Mouse (Mus musculus) stomach, postnatal 0 days (tissue): Measurements from ENCODE around the gene Zfhx3. TPM values are rescaled to one million over a fixed set of nuclear protein-coding genes. Genes with fewer than 3 reads are reported as not detected.

Source experiments
- ATAC-seq: fragments of 200-750 bp; cut with Nextera tagmentation; 2 replicates; pipeline ENCODE4 v1.8.0; 2017; ENCODE audit not compliant: low FRiP score, low TSS enrichment
- DNase-seq: peaks from one replicate; pipeline ENCODE4 v3.0.0-alpha.2; 2016; ENCODE audit warnings: low spot score
- H3K27ac ChIP-seq: fragments of 300-500 bp; sonication (generic); replicated peaks from 2 replicates; pipeline ENCODE4 v1.5.1; 2014; ENCODE audit warnings: mild to moderate bottlenecking, control low read depth
- H3K27me3 ChIP-seq: fragments of 300-500 bp; sonication (generic); 2 replicates; pipeline ENCODE4 v1.6.1; 2014; ENCODE audit warnings: low read length; ENCODE audit not compliant: control insufficient read depth, insufficient read depth
- H3K36me3 ChIP-seq: fragments of 300-500 bp; sonication (generic); 2 replicates; pipeline ENCODE4 v1.6.1; 2014; ENCODE audit warnings: low read length, mixed read lengths; ENCODE audit not compliant: control insufficient read depth, insufficient read depth
- H3K4me1 ChIP-seq: fragments of 300-500 bp; sonication (generic); replicated peaks from 2 replicates; pipeline ENCODE4 v1.6.1; 2014; ENCODE audit warnings: antibody characterized with exemption; ENCODE audit not compliant: control insufficient read depth, insufficient read depth
- H3K4me2 ChIP-seq: fragments of 300-500 bp; sonication (generic); replicated peaks from 2 replicates; pipeline ENCODE4 v1.6.1; 2014; ENCODE audit warnings: low read depth, mild to moderate bottlenecking, control low read depth, moderate library complexity
- H3K4me3 ChIP-seq: fragments of 300-500 bp; sonication (generic); 2 replicates; pipeline ENCODE4 v1.5.1; 2014; ENCODE audit warnings: low read depth, low read length, control low read depth
- H3K9ac ChIP-seq: fragments of 300-500 bp; sonication (generic); 2 replicates; pipeline ENCODE4 v1.6.1; 2014; ENCODE audit warnings: mild to moderate bottlenecking, low read length, control low read depth, mixed read lengths
- H3K9me3 ChIP-seq: fragments of 300-500 bp; sonication (generic); 2 replicates; pipeline ENCODE4 v1.6.1; 2016; ENCODE audit warnings: low read length; ENCODE audit not compliant: control insufficient read depth
- CTCF ChIP-seq: IDR thresholded peaks from 2 replicates; pipeline ENCODE4 v1.5.1; 2016; ENCODE audit warnings: antibody characterized with exemption, low read depth, mild to moderate bottlenecking, moderate library complexity
- EP300 ChIP-seq: optimal IDR thresholded peaks from 2 replicates; pipeline ENCODE3; 2016; ENCODE audit warnings: antibody characterized with exemption
- WGBS: fragments of 180-500 bp; shearing (Covaris S2); extraction: QIAGEN DNeasy Blood & Tissue Kit; methylation state at CpG from one replicate; pipeline ENCODE4 v1.1.7; 2014; 5-methylcytosine and 5-hydroxymethylcytosine counted together
- polyA plus RNA-seq: library from polyadenylated mRNA; unstranded; fragments of >200 nt; fragmentation: Nextera tagmentation; extraction: Ambion mirVana; gene quantifications from 2 replicates; pipeline ENCODE4 v1.2.1, GENCODE M21; 2015

Zfhx3 gene
- polyA plus RNA-seq, 1 experiment from 2014 or later: 4.6 TPM

GRCm38 (mm10) chr8:108724818-108725506, 782.5 kb downstream of the Zfhx3 start:
- Histone ChIP-seq H3K9ac (no peak overlapping the region), H3K27me3 (no peaks in the 10 kb centered on the region), H3K9me3 (no peaks in the 10 kb centered on the region), H3K27ac (0 out of 2 replicates have a peak overlapping the region, but pooled peaks have one; percentile 30), H3K36me3 (no peaks in the 10 kb centered on the region), H3K4me1 (peaks cover 12% of the 10 kb centered on the region), H3K4me2 (no peak overlapping the region), H3K4me3 (no peak overlapping the region)
- WGBS: 37% methylated on average over 11 of the region's 11 CpGs
- ATAC-seq: no peak; the same call in 1 of the 2 replicates
- TF ChIP-seq EP300 (no peak), CTCF (no peak)
- peak; percentile 46 for DNase-seq

- 73% methylated on average over 10 of the region's 10 CpGs for WGBS
Measured at GRCm38 (mm10) chr8:108725631-108726030, 783.2 kb downstream of the Zfhx3 start.

GRCm38 (mm10) chr8:108726541-108727241, 784.2 kb downstream of the Zfhx3 start:
- no peak overlapping the region for H3K4me3 ChIP-seq
- peaks cover 21% of the 10 kb centered on the region for H3K4me1 ChIP-seq
- H3K27ac ChIP-seq: peak overlapping the region; percentile 74
- no peaks in the 10 kb centered on the region for H3K27me3 ChIP-seq
- no peak for TF ChIP-seq EP300
- peak overlapping the region; percentile 4; the same call in 1 of the 2 replicates for H3K9ac ChIP-seq
- no peaks in the 10 kb centered on the region for H3K9me3 ChIP-seq
- DNase-seq: no peak
- peak overlapping the region; percentile 39 for H3K4me2 ChIP-seq
- no peaks in the 10 kb centered on the region for H3K36me3 ChIP-seq
- WGBS: 24% methylated on average over 12 of the region's 12 CpGs
- ATAC-seq: no peak

More at GRCm38 (mm10) chr8:108725631-108726030, 783.2 kb downstream of the Zfhx3 start:
- Histone ChIP-seq H3K4me1 (peaks cover 18% of the 10 kb centered on the region), H3K27ac (no peak overlapping the region), H3K27me3 (no peaks in the 10 kb centered on the region), H3K36me3 (no peaks in the 10 kb centered on the region), H3K9me3 (no peaks in the 10 kb centered on the region), H3K4me2 (no peak overlapping the region), H3K9ac (no peak overlapping the region), H3K4me3 (no peak overlapping the region)
- TF ChIP-seq CTCF (no peak), EP300 (no peak)
- DNase-seq (no peak), ATAC-seq (no peak)

GRCm38 (mm10) chr8:108729169-108729568, 786.7 kb downstream of the Zfhx3 start:
- TF ChIP-seq EP300: no peak
- TF ChIP-seq CTCF: no peak
- no peak overlapping the region for H3K4me2 ChIP-seq
- no peak overlapping the region for H3K4me3 ChIP-seq
- no peaks in the 10 kb centered on the region for H3K36me3 ChIP-seq
- H3K27me3 ChIP-seq: no peaks in the 10 kb centered on the region
- H3K27ac ChIP-seq: no peak overlapping the region
- no peak for DNase-seq
- 36% methylated on average over 2 of the region's 2 CpGs for WGBS
- H3K4me1 ChIP-seq: peaks cover 20% of the 10 kb centered on the region
- no peaks in the 10 kb centered on the region for H3K9me3 ChIP-seq
- H3K9ac ChIP-seq: no peak overlapping the region
- ATAC-seq: no peak

- Histone ChIP-seq H3K27ac (no peak overlapping the region), H3K4me3 (no peak overlapping the region), H3K9ac (no peak overlapping the region), H3K4me2 (no peak overlapping the region; the same call in 1 of the 2 replicates), H3K27me3 (no peaks in the 10 kb centered on the region), H3K9me3 (no peaks in the 10 kb centered on the region), H3K36me3 (no peaks in the 10 kb centered on the region), H3K4me1 (peaks cover 22% of the 10 kb centered on the region)
- ATAC-seq: no peak
- no peak for DNase-seq
- TF ChIP-seq CTCF (no peak), EP300 (no peak)
- WGBS: 48% methylated on average over 11 of the region's 12 CpGs
Measured at GRCm38 (mm10) chr8:108729667-108730329, 787.4 kb downstream of the Zfhx3 start.
